Mouse (Mus musculus): ENCODE results near the gene Arl13a. TPM values are rescaled to one million over a fixed set of nuclear protein-coding genes. Genes with fewer than 3 reads are reported as not detected.

The Arl13a gene
- polyA plus RNA-seq, 1 experiment, result not detected

Other genes with a start within 250 kb of the Arl13a start
- gene Sytl4, start 205.7 kb upstream of the Arl13a start, polyA plus RNA-seq (2012; rRNA removed), result 0.46 TPM in 2 replicates
- 93.6 and 115 TPM in 2 replicates for gene Cstf2, start 128.3 kb upstream of the Arl13a start, polyA plus RNA-seq (2012; rRNA removed)
- gene Xkrx, start 25.4 kb upstream of the Arl13a start, polyA plus RNA-seq (2012; rRNA removed), result 2.8 and 3.0 TPM in 2 replicates
- gene Nox1, start 34.5 kb downstream of the Arl13a start, polyA plus RNA-seq (2012; rRNA removed), result 0.16 and 0.29 TPM in 2 replicates
- gene Trmt2b, start 89.5 kb downstream of the Arl13a start, polyA plus RNA-seq (2012; rRNA removed), result 11.1 and 11.5 TPM in 2 replicates
- 79.8 and 80.7 TPM in 2 replicates for gene Tmem35a, start 107.7 kb downstream of the Arl13a start, polyA plus RNA-seq (2012; rRNA removed)
- 0.44 and 0.54 TPM in 2 replicates for gene Cenpi, start 120.6 kb downstream of the Arl13a start, polyA plus RNA-seq (2012; rRNA removed)
- gene Drp2, start 217.1 kb downstream of the Arl13a start, polyA plus RNA-seq (2012; rRNA removed), result 48.8 and 48.9 TPM in 2 replicates

Data from frontal cortex, adult 2 months (tissue).